Mouse (Mus musculus): ENCODE measurements around the gene Tcl1b4.

Tcl1b4 gene

DNA sequence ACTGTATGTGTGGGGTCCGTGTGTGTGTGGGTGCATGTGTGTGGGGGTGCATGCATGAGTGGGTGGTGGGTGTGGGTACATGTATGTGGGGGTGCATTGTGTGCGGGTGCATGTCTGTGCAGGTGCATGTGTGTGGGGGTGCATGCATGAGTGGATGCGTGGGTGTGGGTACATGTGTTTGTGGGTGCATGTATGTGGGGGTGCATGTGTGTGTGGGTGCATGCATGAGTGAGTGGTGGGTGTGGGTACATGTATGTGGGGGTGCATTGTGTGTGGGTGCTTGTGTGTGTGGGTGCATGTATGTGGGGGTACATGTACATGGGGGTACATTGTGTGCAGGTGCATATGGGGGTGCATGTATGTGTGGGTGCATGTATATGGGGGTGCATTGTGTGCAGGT lies 52.0 kb downstream of the Tcl1b4 start:
- no peak for DNase-seq

Measured in lung, adult 18-20 months (tissue).